Mouse (Mus musculus) layer of hippocampus, adult 11-12 months (tissue): ENCODE results near the gene Gp5.

ENCODE experiments used
- DNase-seq: peaks from one replicate; pipeline ENCODE4 v3.0.0; 2022; ENCODE audit warnings: low spot score

The Gp5 gene

DNA sequence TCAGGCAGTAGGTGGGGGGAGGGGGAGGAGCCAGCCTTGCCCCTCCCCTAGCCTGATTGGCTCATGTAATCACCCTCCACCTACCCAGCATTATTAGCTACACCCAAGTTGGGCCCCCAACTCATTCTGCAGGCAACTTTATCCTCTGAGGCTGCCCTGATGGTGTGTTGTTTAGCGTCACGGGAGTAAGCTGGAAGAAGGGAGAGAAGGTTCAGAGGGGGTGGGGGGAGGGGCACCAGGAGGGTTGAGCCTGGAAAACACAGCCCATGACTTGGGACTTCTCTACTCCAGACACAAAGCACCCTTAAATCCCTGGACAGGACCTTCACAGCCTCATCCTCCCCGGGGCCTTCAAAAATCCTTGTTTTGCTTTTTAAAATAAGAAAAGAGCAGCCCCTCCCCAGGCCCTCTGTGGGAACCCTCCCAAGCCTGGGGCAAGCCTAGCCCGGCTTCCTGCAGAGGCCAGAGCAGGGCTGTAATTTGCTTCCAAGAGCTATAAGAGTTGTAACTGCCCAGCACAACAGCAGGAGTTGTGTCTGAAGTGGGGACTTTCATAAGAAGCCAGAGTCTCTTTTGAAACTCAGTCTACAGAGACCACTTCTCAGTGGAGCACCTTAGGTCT lies 29.8 kb downstream of the Gp5 start:
- no peak for DNase-seq

DNA sequence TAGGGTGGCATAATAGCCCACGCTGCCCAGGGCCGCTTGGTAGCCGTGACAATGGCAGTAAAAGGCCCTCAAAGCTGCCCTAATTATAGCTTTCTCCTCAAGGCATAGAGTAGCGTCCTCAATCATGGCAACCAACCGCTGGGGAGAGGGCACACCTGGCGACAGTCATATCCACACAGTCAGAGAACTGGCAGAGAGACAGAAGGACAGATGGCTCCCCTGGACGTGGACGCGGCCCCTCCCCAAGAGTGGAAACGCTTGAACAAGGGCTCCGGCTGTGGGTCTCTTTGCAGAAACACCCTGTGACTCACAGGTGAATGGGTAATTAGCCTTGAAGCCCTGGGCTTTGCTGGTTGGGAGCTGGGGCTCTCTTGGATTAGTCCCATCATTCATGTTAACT lies 32.2 kb downstream of the Gp5 start:
- DNase-seq: no peak

DNA sequence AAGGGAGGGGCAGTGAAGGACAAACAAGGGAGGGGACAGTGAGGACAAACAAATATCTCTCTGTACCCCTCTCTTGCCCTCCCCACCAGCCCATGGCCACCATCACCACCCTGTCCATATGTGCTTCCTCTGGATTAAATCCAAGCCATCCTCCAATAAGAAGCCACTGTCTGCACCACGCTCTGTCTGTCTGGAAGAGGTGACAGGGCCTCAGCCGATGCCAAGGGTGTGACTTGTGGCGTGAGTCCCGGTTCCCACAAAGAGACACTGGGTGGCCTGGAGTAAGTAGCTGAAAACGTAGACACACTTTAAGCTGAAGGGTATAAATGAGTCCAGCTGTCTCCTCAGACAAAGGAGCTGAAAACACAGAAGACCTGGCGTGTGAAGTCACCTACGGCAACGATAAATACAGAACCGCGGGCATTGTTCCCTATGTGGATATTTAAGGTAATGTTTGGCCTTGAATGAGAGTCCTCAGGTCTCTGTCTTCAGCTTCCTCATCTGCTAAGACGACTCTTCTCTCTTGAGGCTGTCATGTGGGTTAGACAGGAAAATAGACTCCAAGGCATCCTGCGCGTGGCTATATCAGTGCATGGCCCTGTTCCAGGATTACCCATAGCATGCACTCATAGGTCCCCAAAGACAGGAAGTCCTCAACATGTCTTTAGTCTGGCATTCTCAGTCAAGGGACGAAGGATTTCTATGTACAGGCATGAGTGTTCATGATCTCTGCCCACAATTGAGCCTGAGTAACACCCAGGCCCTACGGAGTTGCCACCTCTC lies 34.8 kb downstream of the Gp5 start:
- DNase-seq: no peak

DNA sequence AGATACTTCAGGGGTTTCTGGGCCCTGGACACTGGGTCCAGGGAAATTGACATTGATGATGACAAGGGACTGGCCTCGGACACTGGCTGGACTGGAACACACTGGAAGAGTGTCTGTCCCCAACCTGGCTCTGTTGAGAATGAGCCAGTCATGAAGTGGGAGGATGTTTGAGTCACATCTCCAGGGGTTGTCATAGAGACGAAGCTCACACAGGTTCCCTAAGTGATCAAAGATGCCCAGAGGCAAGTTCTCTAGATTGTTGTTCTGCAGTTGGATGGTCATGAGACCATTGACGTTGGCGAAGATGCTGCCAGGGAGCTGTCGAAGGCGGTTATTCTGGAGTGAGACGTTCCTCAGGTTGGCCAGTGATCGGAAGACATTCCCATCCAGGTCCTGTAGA lies 37.5 kb downstream of the Gp5 start:
- DNase-seq: no peak

DNA sequence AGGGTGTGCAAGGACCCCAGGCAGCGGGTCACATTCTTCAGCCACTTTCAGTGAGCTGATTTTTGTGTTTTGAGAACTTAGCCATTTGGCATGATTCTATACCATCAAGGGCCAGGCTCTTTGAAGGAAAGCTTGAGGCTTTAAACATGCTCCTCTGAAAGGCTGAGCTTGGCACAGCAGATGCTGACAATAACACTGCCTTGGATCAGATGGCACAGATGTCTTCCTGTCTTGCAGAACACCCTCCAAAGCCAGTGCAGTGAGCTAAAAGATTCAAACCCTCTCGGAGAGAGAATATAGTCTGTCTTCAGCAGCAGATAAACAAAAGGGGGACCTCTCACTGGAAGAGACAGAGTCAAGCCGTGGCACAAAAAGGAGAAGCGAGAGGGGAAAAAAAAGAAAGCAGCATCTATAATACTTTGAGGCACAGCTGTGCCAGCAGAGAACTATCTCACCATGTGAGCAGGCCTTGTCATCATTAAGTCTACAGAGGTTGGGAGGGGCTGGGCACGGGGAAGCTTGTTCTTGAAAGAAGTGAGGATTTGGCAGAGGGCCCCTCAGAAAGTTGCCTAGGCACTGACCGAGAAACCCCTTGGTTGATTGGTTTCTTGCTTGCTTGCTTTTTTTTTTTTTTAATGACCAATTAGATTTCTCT lies 38.5 kb downstream of the Gp5 start:
- no peak for DNase-seq

DNA sequence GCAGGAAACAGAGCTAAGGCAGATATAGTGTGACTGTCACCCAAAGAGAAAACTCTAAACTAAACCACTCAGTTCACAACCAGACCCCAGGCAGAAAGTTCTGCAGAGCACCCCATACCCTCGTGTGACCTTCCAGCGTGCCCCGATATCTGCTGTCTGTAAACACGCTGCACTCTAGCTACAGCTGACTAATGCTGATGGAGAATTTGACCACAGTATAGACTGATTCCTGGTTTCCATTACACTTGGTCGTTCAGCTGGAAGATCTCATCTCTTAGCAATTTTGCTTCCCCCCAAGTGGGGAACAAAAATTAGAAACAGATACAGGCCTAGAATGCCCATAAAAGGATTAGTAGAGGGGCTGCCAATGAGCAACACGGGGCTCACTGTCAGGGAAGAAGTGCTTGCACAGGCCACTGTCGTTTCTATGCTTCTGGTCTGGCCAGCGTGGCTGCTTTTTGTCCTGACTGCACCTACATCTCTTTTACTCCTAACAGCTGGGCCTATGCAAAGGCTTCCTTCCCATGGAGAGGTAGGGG lies 39.3 kb downstream of the Gp5 start:
- no peak for DNase-seq

DNA sequence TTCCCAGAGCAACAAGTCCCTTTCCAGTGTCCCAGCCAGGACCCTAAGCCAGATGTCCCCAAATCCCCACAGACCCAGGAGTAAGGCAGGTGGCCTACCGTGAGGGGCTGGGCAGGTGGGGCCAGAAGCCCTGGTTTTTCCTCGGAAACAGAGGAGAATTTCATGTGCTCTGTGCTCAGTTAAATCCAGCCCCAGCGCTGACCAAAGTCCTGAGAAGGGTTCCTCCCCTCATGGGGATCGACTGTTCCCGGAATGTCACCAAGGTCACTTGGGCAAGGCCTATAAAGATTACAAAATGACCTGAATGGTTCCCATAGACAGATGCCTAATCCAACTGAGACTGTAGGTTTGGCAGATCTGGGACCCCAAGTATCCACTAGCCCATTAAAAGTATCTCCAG lies 43.2 kb downstream of the Gp5 start, which contains the start of gene Cpn2:
Cpn2 (minus strand) TSS at position 141 of the 400 bp plus-strand sequence.
- DNase-seq: no peak

DNA sequence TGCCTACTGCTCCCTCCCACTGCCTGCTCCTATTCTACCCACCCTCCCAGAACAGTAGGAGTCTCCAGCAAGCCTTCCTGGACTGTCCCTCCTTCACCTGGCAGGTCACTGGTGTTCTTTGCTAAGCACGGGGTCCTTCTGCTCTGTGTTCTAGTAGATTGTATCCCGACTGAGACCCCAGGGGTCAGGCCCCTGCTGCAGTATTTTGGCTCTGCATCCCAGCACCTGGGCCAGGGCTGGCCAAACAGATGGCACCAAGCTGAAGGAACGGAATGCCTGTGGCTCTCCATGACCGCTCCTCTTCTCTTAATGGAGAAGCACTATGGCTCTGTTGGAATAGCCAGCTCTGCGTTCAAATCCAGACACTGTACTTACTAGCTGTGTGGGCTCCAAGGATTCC lies 44.0 kb downstream of the Gp5 start:
- no peak for DNase-seq

DNA sequence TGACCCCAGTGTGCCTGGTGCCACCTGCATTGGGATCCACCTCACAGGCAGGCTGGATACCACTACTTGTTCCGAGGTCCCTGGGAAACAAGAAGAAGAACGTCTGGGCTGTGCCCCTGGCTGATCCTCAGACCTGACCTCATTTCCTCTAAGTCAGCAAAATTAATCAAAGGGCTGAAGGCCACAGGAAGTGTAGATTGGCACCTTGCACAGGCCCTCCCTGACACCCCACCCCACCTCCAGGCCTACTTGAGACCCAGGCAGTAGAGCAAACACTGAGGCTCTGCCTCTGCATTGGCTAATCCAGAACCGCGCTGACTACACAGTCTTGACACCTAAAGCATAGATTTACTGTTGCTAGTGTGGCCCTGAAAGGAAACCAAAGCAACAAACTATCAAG lies 45.0 kb downstream of the Gp5 start:
- no peak for DNase-seq

DNA sequence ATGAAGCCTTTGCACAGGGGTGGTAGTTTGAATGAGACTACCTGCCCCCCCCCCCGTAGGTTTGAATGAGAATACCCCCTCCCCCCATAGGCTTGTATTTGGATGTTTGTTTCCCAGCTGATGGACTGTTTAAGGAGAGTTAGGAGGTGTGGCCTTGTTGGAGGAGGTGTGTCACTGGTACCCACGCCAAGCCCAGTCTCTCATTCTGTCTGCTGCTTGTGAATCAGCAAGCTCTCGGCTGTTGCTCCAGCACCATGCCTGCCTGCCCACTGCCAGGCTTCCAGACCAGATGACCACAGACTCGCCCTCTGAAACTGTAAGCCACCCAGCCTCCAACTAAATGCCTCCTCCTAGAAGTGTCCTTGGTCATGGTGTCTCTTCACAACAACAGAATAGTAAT lies 47.4 kb downstream of the Gp5 start:
- DNase-seq: no peak

DNA sequence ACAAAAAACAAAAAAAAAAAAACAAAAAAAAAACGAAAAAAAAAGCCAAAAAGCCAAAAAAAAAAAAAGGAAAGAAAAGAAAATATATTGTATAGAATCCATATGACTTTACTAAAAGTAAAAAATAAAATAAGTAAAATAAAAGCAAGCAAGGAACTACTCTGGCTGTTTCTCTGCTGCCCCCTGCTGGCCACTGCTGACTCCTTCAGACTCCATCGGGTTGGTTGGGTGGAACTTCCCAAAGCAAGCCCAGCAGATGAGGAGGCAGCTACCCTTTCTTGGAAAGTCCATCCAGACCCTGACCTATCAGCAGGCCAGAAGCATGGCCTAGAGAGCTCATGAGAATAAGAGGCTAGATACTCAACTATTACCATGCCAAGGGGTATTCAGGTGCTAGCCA lies 47.9 kb downstream of the Gp5 start:
- peak; percentile 75 for DNase-seq

DNA sequence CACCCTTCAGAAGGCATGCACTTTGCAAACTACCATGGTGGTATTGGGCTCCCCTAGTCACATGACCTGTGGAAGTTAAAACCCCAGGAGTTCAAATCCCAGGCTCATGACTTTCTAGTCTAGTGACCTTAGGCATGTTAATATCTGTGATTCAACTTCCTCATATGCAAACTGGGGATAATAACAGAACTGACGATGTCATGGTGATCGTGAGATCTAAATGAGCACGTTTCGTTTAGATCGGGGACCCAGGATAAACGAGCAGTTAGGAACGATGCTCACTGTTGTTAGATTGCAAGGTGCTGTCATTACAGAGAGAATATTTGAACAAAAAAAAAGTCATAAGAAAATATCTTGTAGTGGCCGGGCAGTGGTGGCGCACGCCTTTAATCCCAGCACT lies 48.4 kb downstream of the Gp5 start:
- no peak for DNase-seq

DNA sequence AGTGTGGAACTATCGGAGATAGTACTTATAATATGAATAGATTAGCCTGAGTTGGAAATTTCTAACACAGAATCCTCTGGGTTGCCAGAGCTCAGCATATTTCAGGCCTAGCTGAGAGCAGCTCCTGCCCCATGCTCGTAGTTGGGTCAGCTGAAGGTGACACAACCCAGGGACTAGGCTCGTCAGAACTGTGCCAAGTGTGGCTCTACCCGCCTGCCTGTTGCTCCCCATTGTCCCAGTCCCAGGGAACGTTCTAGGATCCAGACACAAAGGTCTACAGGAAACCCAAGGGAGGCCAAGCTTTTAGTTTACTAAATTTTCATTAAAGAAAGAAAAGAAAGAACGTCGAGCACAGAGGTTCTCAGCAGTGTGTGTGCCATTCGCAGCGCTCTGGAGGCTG lies 49.2 kb downstream of the Gp5 start:
- DNase-seq: no peak

DNA sequence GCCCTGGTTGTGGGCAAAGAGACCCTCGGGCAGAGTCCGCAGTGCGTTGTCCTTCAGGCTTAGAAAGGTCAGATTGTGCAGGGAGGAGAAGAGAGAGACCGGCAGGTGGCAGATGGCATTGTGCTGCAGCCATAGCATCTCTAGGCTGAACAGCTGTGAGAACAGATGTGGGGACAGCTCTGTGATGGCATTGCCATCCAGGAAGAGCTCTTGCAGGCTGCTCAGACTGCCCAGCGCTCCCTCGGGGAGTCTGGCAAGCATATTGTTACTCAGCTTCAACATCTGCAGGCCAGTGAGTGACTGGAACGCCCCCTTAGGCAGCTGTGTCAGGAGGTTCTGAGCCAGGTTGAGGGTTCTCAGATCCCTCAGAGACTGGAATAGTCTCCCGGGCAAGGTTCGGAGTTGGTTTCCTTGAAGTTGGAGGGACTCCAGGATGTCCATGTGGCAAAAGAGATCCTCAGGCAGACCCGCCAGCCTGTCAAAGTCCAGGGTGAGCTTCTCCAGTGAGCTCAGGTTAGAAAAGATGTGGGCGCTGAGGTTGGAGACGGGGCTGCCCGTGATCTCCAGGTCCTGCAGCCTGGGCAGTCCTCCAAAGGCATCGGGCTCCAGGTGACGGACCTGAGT lies 50.5 kb downstream of the Gp5 start:
- no peak for DNase-seq

DNA sequence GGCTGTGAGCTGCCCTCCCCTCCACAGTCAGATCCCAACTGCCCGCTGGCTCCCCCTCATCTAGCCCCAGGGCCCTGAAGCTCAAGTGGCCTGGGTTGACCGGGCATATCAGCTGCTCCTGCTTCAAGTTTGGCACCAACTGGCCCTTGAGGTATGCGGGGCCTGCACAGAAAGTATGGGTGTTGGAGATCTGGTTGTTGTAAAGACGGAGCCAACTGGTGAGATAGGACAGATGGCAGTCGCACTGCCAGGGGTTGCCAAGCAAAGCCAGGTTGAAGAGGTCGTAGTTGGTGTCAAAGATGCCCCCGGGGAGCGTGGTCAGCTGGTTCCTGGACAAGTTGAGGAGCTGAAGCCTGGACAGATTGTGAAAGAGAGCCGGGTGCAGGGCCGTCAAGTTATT lies 51.1 kb downstream of the Gp5 start:
- no peak for DNase-seq

DNA sequence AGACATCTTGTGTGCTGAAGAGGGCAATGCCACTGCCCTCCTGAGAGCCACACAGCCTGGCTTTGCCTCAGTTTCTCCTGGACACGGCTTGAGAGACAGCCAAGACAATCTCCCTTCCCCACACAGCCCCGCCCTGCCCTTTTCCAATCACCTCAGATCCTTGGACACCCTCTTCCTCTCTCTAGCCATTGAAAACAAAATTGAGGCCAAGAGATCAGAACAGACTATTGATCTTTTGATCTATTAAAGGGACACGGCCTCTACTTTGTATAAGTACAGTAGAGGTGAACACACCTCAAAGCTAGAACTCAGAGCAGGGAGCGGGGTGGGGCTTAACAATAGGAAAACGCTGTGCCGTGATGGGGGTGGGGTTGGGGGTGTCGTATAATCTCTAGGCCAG lies 52.1 kb downstream of the Gp5 start:
- DNase-seq: no peak

DNA sequence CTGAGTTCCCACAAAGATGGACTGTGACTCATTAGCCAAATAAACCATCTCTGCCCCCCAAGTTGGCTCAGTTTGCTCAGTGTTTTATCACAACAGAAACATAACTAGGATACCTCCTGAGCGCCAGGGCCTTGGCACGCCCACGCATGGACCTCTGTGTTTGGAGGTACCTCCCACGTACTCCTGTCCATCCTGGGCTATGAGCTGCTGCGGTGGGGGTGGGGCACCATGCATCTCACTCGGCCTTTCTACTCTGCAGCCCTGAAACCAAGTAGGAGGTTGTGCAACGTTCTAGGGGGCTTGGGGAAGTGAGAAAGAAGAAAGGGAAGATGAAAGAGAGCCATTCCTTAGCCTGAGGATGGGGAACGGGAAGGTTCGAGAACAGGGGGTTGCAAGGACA lies 52.9 kb downstream of the Gp5 start:
- DNase-seq: no peak
